Mouse (Mus musculus) spleen, embryonic (tissue): ENCODE measurements around the gene Cmtm2b.

Experiments
- CTCF ChIA-PET: fragments of 350-600 bp; sonication (Branson Sonifier 250); formaldehyde crosslinking; loops from one replicate; lab custom pipeline; 2022; lab: Charles Lee

Gene Cmtm2b

DNA sequence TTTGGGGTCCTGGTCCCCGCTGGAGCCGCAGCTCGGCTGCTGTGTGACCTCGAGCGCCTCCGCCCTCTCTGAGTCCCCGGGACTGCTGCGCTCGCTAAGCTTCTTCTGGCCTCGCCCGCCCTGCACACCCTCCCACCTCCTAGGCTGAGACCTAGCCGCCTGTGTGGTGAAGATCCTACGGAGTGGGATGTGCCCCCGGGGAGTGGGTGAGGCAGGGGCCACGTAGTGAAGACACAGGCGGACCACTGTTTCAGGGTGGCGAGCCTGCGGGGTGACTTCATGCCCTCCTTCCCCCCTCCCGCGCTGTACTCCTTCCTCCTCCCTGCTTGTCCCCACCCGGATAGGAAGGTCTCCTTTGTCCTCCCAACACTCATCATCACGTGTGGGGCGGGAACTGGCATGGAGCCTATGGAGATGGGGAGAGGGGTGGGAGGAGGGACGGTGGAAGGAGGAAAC, 19.1 kb downstream of the Cmtm2b start:
- CTCF ChIA-PET = no interaction called here

DNA sequence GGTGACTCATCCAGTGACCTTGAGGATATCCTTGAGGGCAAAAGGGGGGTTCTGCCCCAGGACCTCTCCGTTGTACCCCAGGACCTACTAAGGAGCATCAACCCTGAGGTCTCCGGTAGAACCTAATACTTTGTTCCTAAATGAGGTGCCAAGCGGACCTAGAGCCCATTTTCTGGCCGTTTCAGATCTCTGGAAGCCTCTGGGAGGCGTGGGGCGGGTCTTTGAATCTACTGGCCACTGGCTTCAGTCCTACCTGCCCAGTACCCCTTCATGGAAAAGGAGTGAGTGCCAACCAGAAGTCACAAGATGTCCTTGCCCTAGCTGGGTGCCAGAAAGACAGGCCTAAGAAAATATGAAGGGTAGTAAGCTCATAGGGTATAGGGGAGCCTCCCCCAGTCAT, 19.6 kb downstream of the Cmtm2b start:
- CTCF ChIA-PET = interaction anchor here (0.6 to 1.1 kb wide), 3 partner anchors 22 to 260 kb away, joined by 3 to 9 read pairs (median 3); no protein-coding TSS in a partner anchor

DNA sequence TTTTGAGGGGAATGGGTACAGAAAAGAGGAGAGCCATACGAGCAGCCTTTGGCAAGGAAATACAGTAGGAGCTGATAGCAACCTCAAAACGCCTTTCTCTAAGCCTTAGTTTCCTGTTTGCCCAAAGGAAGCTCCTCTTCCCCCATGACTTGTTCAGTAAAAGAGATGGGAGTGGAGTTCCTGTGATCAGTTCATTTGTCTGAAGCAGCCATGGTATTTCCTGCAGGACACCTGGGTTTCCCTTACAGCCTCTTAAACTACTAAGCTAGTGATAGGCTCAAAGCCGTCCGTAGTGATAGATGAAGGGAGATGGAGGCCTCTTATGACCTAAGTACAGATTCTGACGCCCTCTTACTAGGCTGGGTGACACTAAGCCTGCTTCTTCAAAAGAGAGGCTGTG, 20.4 kb downstream of the Cmtm2b start:
- CTCF ChIA-PET = interaction anchor here (0.5 to 1.1 kb wide), 5 partner anchors 23 to 260 kb away, joined by 3 to 8 read pairs (median 6); partner anchors contain the start of gene Dync1li2

DNA sequence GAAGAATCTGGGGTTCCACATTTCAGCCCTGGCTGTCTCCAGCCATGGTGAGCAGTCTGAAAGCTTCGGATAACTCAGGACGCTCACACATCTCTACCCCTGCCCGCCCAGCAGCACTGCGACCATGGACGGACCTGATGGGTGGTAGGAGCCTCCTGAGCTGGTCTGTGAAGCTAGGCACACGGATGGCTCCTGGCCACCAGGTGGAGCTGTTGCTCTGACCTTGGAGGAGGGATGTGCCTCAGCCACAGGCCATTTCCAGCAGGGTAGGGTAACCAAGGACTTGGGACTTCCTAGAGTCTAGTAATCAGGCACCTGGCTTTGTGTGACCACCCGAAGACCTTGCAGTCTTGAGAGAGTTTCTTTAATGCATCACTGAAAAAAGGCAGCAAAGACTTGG, 21.9 kb downstream of the Cmtm2b start:
- CTCF ChIA-PET = no interaction called here

DNA sequence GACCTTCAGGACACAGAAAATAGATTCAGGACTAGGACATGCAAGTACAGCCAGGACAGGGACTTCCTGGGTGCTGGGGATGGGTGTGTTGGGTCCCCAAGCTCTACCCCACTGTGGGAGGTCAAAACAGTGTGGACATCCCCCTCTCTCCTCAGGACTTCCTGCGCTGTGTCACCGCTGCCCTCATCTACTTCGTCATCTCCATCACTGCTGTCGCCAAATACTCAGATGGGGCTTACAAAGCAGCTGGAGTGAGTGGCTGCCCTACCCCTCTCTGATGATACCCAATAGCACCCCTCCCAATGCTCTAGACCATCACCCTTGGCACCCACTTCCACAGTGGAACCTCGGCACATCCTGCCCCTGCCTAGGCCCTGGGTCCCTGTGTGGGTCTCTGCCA, 22.6 kb downstream of the Cmtm2b start:
- CTCF ChIA-PET = no interaction called here

DNA sequence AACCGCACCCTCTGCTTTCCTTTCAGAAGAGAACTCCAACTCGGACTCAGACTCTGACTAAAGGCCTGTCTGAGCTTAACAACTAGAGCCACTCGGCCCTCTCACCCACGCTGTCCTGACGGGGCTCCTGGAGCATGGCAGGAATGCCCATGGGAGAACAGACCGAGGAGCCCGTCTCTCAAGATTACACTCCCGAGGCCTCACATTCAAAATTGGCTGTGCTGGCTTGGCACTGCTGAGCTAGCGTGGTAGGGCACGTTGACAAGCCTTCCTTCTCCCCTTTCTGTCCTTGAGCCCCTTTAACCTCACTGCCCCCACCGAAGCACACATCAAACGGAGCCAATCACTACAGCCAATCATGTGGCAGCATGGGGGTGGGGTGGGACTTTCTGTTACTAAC, 24.7 kb downstream of the Cmtm2b start:
- CTCF ChIA-PET = no interaction called here

DNA sequence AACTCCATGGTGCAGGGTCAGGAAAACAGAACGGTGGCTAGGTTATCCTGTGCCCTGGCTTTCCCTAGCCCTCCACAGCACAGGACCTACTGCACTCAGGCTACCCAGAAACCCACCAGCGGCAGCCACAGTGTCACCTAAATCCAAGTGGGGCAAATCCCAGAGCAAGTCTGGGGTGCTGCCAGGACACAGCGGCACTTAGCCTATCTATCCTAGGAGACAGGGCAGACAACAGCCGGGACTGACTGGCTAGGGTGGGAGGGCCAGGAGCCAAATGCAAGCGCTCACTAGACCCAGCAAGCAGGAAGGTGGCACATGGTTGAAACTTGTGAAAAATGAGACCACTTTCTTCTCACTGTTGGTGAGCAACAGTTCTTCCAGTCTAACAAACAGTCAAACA, 26.9 kb downstream of the Cmtm2b start:
- CTCF ChIA-PET = interaction anchor here (0.6 kb wide), 1 partner anchor 84 kb away, joined by 4 read pairs; no protein-coding TSS in a partner anchor

DNA sequence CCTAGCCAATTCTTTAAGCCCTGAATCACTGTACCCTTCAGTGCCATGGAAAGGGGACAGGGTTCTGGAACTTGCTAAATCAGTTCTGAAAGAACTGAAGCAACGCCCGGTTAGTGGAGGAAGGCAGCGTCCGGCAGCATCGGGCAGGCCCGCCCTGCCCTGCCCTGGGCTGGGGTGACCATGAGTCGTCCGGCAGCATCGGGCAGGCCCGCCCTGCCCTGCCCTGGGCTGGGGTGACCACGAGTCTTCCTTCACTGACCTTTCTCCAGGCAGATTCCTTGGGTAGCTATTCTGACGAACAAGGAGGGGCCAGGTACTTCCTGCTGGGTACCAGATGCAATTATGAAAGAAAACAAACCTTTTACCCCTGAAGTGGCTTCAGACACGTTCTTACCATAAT, 28.0 kb downstream of the Cmtm2b start:
- CTCF ChIA-PET = no interaction called here

DNA sequence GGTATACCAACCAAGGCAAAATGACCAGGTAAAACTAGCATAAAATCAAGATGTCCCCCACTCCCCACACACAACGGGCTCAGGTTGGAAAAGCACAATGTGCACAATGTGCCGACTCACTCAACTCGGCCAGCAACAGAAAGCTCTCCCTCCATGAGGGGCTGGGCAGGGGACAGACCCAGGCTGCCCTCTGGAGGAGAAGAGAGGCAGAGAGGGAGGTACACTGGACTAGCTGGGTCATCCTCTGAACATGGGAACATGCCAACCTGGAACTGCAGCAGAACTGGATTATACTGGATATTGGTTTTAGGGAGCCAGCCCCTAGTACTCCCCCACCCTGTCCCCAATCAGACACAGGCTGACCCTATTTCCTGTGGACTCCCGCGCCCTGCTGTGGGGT, 31.2 kb downstream of the Cmtm2b start:
- CTCF ChIA-PET = no interaction called here

DNA sequence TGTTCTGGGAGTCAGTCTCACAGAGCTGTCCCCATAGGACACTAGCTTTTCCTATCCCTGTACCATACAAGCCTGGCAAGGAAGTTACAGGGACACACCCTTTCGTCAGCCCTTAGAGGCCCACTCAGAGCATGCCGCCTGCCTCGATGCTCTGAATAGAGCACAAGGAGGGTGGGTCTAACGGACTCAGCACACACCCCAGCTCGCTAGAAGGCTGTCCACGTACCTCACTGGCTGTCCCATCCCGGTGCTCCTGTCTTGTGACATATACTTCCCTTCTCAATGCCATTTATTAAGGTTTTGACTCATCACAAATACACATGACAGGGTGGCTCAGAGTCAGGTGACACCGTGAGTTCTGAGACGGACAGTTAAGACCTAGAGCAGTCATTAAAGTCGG, 32.5 kb downstream of the Cmtm2b start:
- CTCF ChIA-PET = interaction anchor here (0.6 kb wide), 2 partner anchors 123 to 210 kb away, joined by 3 to 8 read pairs; no protein-coding TSS in a partner anchor

DNA sequence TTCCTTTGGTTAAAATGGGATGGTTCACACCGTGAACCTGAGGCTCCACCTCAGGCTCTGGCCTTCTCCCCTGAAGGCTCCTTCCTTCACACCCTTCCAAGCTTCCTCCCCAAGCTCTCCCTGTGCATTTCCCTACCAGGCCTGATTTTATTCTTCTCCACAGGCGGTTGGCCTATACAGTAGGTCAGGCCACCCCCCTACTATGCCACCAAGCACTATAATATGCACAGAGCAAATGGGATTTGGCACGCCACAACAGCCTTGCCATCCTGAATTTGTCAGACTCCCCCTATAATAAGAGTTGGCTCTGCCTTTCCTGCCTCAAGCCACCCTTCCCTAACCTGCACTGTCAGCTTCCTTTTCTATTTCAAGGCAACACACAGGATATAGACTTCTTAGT, 36.6 kb downstream of the Cmtm2b start:
- CTCF ChIA-PET = no interaction called here

DNA sequence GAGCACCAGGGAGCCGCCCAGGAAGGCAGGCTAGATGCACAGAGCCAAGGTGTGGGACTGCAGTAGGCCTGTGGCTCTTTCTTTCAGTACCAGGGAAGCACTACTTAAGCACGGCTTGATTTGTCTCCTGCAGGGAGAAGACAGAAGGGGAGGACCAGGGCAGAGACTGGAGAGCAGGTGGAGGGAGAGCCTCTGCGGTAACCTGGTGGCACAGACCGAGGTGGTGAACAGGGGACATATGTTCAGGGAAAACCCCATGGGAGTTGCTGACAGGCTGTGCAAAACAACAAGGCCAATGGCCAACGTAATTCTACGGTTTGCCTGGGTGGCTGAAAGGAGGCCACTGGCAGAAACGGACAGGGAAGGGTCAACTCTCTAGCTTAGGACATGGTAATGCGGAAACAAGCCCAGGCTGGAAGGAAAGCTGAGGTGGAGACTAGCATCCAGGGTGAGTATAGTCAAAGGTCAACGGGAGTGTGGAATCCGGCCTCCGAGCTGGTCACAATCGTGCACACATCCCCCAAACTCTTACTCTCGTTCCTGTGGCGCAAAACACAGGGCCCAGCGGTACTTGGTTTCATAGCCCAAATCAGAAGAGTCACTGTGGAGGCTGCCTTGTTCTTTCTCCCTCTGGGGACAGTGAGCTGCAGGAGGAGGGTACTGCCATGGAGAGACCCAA, 37.9 kb downstream of the Cmtm2b start:
- CTCF ChIA-PET = no interaction called here

DNA sequence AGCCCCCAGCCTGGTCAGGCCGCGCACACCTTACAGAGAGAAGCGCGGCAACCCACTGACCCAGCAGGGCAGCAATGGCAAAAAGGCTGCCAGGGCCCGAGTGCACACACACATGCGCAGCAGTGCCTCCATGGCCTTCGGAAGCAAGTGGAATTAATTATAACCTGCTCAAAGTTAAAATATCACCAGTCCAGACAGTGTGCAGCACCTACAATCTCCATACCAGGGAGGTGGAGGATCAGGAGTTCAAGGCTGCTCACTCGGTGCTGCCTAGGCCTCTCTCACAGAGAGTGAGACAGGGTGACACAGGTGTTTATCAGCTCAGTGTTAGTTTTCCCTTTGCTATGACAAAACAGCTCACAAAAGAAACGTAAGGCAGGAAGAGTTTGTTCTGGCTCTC, 43.7 kb downstream of the Cmtm2b start:
- CTCF ChIA-PET = no interaction called here

DNA sequence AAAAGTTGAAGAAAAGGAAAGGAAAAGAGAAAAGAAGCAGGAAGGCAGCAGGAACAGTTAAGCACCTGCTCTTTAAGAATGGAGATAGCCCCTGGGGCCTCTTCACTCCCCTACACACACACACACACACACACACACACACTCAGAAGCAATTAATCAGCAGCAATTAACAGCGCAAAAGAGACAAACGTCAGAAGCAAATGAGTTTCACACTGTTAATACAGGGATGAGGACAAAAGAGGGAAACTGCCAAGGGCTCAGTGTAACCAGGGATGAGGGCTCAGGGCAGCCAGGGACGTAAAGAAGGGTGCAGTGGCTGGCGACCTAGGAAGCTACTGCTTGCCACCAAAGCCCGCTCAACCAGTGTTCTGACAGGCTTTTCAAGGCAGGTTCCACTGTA, 45.4 kb downstream of the Cmtm2b start:
- CTCF ChIA-PET = no interaction called here

DNA sequence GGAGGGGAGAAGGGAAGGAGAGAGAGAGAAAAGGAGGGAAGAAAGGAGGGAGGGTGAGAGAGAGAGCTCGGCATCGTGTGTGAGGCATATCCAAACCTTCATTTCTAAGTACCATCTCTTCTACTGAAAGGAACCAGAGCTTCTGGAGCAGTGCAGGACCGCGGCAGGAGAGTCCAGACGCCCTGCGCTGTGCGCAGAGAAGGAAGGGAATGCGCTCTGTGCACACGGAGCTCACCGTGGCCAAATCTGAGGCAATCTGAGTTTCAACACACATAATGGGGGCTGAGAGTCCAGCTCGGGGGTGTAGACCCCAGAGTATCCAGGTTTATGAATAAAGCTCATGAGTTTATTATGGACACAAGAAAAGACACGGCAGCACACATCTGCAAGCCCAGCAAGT, 47.6 kb downstream of the Cmtm2b start:
- CTCF ChIA-PET = no interaction called here

DNA sequence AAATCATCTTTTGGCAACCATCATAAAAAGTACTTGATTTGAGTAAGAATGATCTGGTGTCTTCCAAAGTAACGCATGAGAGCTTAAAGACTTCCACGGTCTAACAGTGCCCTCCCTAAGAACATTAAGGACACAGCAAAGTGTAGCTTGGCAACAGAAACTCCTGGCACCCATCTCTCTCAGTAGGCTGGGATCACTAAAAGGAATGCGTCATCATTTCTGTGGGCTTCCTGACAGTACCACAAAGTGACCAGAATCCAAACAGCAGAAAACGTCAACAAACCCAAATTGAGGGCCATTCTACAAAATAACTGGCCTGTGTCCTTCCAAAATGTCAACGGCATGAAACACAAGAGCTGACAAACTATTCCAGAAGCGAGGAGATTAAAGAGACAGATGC, 48.0 kb downstream of the Cmtm2b start:
- CTCF ChIA-PET = no interaction called here

DNA sequence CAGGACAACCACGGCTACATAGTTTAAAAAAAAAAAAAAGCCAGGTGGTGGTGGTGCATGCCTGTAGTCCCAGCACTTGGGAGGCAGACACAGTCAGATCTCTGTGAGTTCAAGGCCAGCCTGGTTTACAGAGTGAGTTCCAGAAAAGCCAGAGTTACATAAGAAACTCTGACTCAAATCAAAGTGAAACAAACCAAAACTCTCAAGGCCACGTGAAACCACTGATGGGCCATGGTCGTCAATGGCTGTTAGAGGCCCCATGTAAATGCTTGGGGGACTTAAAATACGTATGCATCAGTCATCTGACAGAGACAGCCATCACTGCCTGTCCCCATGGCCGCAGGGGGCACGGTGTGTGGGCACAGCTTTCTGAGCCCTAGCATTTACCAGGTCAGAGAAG, 49.1 kb downstream of the Cmtm2b start:
- CTCF ChIA-PET = no interaction called here

DNA sequence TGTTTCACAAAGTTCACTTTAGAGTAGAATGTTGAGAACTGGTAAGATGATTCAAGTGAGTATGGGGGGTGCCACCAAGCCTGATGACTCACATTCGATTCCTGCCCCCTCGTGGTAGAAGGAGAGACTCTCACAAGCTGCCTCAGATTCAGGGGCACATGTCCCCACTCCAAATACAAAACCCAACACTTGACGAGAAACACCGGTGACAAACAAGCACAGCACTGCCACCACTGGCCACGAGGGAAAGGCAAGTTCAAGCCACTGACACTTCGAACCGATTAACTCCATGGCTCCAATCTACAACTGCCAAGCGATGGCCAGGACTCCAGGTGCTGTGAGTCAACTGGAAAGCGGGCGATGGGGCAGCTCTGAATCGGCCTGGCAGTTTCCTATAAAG, 51.7 kb downstream of the Cmtm2b start:
- CTCF ChIA-PET = interaction anchor here (0.6 kb wide), 1 partner anchor 34 kb away, joined by 4 read pairs; the partner anchor contains the start of gene Cmtm3

DNA sequence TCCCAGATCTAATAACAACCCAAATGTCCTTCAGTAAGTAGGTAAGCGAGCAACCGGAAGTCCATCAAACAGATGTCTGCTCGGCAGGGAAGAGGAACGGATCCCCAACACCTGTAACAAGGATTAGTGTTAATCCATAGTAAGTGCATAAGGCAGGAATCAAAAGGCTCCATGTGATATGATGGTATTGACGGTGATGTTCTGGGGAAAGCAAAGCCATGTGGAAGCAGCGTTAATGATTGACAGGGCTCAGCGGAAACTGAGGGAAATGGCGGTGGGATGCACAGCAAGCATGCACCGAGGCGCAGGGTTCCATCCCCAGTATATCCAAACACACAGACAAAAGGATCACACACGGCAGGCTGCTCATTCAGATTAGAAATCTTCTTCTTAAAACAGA, 52.2 kb downstream of the Cmtm2b start:
- CTCF ChIA-PET = interaction anchor here (0.6 kb wide), 1 partner anchor 35 kb away, joined by 4 read pairs; the partner anchor contains the start of gene Cmtm3

DNA sequence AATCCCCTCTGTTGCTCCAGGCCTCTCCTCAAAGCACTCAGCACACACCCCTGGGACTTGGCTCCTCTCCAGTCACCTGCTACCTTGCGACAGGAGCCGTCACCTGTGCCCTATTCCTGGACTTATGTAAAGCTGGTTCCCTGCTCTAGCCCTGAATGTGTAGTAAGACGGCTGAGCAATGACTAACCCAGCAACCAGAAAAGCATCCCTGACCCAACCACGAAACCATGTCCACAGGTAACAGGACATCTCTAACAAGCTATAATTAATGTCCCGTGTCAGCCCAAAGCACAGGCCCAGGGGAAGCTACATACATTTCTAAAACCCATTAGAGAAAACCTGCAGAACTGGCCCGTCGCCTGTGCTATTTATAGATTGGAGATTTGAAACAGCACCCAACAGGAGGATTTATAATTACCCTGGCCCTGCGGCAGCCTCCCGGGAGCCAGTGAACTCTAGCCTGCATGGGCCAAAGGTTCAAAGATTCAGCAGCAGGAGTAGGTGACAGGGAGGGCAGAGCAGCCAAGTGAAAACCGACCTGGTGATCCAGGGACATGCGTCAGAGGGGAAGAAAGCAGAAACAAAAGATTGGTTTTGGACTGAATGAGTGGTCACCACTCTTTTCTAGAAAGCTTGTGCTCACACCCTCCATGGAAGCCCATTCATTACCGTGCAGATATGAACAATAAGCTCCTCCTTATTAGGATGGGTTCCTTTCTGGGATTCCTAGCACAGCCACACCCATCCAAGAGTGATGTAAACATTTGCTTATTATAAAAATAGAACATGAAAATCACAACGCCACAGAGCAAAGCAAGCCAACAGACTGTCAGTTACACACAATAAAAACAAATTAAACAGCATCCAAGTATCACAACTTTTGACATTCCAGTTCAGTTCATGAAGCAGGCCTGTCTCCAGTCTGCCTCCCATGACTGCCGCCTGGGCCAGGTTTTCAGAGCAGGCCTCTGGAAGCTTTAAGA, 53.1 kb downstream of the Cmtm2b start:
- CTCF ChIA-PET = no interaction called here

DNA sequence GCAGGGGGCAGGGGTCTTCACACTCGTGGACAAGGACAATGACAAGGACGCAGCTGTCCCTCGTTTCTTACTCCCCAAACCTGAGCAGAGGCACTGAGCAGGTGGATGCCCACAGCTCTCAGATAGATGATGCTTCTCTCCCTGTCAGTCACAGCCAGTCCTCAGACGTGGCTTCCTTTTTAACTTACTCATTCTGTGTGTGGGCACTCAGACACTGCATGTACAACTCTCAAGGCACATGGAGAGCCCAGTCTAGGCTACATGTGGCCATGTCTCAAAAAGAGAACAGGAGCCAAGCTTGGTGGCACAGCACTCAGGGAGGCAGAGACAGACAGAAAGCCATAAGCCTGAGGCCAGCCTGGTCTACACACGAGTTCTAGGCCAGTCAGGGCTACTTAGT, 53.9 kb downstream of the Cmtm2b start:
- CTCF ChIA-PET = no interaction called here

DNA sequence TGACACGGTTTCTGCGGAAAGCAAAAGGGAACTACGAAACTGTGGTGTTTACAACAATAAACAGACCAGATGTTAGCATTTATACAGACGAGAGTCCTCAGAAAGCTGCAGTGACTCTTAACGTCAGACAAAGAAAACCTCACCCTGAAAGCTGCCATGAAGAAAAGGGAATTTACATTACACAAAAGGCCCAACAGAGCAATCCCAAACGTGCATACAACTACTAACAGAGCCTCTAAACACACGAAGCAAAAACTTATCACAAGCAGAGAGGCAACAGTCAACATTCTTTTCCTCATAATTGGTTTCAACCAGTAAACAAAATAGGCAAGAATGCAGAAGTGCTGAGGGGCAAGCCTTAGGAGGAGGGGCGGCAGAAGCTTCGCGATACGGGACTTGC, 54.6 kb downstream of the Cmtm2b start:
- CTCF ChIA-PET = no interaction called here
